Mouse (Mus musculus) layer of hippocampus, postnatal 36 days (tissue): Measurements from ENCODE around the gene Telo2. TPM values are rescaled to one million over a fixed set of nuclear protein-coding genes. Genes with fewer than 3 reads are reported as not detected.
"Not testable (repeated sequence)": the region's sequence is repeated elsewhere in the genome, so short reads cannot be mapped to it uniquely, and the experiment has no call there.

Experiments used
- DNase-seq, 2 experiments: peaks; one replicate each; pipeline ENCODE4 v3.0.0; 2022
- total RNA-seq, 2 experiments: library from RNA; stranded (reverse); gene quantifications; 2 replicates each; pipeline ENCODE4 v1.2.3; 2021

Telo2 gene
- total RNA-seq: 10 to 100 TPM; 36.6 to 37.8 TPM

- DNase-seq: peak; percentile 91 to 92
These were observed at the start of gene Telo2 for GRCm38 (mm10) chr17:25115664-25116432. Telo2 (minus strand) TSS chr17:25115967.

GRCm38 (mm10) chr17:25164770-25165169, 49.0 kb upstream of the Telo2 start:
- DNase-seq: no peak

- no peak for DNase-seq
These were observed 47.6 kb upstream of the Telo2 start for GRCm38 (mm10) chr17:25163387-25163786.

- DNase-seq: no peak
These were observed 46.4 kb upstream of the Telo2 start, which contains the start of gene Ccdc154 for GRCm38 (mm10) chr17:25162161-25162560. Ccdc154 (plus strand) TSS chr17:25162461.

DNA sequence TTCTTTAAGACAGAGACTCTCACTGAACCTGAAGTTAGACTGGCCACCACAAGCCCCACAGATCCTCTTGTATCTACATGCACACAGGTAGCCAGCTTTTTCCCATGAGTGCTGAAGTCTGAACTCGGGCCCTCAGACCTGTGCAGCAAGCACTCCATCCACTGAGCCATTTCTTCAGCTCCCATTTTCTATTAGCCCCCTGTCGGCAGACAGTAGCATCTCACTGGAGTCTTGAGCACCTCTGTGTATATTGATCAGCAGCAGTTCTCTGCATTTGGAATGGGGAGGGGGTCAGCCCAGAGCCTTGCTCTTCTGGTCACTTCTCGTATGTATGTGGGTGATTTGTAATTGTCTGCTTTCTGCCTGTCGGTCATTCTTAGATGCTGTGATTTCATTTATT, 24.2 kb upstream of the Telo2 start:
- no peak for DNase-seq

DNA sequence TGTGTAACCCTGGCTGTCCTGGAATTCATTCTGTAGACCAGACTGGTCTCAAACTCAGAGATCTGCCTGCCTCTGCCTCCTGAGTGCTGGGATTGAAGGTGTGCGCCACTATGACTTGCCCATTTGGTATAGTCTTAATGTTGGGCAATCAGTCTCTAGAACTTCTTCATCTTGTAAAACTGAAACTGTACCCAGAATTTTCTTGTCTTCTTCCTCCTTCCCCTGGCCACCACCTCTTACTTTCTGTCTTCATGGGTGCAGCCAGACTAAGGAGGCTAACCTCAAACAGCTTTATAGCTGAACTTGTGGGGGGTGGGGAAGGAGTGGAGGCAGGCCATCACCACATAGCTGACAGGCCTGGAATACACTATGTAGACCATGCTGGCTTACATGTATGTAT, 23.0 kb upstream of the Telo2 start:
- DNase-seq: no peak

DNA sequence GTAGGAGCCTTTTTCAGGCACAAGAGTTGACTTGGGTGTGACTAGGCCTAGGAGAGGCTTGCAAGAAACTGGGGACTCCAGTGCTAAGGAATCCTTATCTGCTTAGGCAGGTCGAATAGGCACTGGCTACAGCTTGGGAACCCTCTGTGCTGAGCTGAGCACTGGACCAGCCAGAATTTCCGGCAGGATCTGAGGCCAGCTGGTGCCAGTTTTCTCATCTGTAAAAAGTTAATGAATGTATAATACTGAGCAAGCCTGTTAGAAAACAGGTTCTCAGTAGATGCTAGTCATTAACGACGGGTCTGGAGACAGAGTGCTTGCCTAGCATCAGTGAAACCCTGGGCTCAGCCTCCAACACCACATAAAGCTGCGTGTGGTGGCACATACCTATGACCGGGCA, 19.9 kb upstream of the Telo2 start:
- no peak for DNase-seq

DNA sequence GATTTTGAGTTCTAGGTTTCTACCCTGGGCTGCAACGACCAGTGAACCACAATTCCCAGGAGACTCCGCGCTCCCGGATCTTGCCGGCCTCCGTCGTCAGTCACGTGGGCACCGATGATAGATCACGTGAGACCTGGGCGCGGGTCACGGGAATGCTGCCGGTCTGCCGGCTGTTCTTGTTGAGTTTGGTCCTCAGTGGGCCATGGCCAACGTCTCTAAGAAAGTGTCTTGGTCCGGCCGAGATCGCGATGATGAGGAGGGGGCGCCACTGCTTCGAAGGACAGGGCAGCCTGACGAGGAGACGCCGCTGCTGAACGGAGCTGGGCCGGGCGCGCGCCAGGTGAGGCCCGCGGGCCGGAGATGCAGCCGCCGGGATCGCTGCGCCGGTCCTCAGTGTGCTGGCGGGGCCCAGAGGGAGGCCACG, 17.5 kb upstream of the Telo2 start, which contains the start of gene Clcn7:
Gene Clcn7, plus strand, starts transcription at position 117 of the 424 bp plus-strand sequence.
- DNase-seq: peak; percentile 91 to 94

DNA sequence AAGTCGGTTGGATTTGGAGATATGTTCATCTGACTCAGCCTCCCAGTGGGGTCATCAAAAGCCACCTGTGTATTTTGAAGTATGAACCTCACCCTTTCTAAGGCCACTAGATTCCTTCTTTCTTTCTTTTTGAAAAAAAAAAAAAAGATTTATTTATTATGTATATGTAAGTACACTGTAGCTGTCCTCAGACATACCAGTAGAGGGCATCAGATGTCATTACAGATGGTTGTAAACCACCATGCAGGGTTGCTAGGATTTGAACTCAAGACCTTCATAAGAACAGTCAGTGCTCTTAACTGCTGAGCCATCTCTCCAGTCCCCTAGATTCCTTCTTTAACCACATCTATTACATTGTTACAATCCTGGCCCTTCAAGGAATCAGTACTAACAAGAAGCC, 14.3 kb upstream of the Telo2 start:
- no peak for DNase-seq

- no peak for DNase-seq
These were observed 11.9 kb upstream of the Telo2 start for GRCm38 (mm10) chr17:25127681-25128080.

DNA sequence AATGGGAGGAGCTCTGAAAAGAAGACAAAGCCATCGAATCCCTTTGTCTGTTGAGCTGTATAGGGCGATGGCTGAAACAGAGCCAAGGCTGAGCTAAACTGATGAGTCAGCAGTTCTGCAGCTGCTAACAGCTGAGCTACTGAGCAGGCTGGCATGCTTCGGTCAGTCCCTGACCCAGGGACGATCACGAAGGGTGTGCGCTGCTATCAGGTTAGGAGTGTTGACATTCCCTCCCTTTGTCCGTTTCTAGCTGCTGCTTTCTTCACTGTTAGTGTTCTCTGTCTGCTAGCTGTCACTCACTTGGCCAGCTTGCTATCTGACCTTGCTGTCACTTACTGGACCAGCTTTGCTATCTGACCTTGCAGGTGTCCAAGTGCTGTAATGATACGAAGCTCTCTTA, 11.3 kb upstream of the Telo2 start:
- no peak for DNase-seq

- DNase-seq: not testable (repeated sequence)
These were observed 9.8 kb upstream of the Telo2 start for GRCm38 (mm10) chr17:25125442-25126060.

DNA sequence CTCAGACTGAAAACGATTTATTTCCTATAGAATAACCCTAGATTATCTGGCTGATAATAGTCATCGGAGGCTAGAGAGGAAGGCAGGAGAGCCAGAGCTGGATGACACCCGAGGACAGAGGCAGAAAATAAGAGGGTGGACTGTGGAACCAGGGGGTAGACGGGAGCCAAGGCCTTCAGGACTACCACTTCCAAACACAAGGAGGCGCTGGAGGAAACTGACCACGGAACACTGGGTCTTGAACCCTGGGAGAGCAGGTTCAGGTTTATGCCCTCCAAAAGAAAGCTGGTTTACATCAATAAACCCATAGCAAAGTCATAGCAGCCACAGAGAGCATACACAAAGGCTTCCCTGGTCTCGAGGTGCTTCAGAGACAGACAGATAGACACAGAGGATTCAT, 8.2 kb upstream of the Telo2 start:
- DNase-seq: no peak

DNA sequence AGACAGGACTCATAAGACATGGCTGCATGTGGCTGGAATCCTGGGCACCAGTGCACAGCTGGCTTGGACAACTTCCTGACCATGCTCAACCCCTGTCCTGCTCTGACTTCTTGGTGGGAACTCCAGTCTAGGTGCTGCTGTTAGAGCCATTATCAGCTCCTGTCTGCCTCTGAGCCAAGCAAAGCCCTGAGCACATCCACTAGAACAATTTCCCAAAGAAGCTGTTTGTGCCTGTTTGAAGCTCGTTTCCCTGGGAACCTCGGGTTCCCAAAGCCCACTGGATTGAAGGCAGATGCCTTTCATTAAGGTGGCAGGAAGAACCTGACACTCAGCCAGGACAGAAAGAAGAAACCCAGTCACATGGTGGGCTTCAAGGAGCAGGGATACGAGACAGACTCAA, 4.6 kb upstream of the Telo2 start, which contains the start of gene Ptx4:
Gene Ptx4, plus strand, starts transcription at position 355 of the 400 bp plus-strand sequence.
- no peak for DNase-seq

DNA sequence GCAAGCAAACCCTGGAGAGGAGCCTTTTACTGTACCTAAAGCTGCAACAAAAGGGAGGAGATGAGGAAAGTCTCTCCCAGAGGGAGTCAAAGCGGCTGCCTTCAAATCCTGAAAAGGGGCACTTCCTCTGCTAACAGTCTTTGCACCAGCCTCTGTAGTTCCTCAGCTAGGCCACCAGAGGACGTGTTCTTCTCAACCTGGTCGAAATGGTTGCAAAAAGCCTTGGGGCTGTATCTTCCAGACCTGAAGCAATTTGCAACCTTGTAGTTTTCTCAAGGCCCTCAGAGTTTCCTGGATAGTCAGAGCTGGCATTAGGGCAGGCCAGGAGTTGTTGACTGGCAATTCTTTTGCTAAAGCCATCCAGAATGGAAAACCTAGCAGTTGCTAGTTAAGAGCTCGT, 1.5 kb upstream of the Telo2 start:
- no peak for DNase-seq

DNA sequence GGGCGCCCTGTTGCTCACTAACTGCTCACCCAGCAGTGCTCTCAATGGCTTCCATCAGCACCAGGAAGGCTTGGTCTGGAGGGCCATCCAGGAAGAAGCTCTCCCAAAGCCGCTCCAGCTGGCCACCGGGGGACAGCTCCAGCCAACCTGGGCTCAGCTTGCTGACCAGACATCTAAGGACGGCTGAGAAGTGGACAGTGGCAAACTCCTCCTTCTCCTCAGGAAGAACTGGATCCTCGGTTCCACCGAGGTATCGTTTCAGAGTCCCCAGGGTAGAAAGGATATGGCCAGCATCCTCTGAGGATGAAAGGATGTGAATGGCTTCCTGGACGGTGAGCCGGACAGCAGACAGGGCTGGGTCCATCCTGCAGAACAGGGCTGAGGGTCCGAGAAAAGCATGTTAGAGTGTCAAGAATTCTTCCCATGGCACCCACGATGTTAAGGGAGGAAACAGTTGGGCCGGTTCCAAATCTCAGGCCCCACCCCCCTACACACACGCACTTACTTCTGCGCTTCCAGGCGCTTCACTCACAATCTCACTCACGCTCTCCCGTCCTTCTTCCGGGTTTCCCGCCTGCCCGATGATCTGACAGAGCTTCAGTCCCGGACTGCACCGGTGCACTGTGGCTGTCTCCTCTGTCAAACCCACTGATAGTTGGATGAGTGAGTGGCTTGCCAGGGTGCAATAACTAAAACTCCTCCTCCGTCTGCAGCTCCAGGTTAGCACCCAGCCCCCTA, 690 bp downstream of the Telo2 start:
- no peak for DNase-seq

GRCm38 (mm10) chr17:25112423-25112810, 3.4 kb downstream of the Telo2 start:
- no peak for DNase-seq

- DNase-seq: peak; percentile 27 to 46
These were observed 3.9 kb downstream of the Telo2 start for GRCm38 (mm10) chr17:25111739-25112422.

- no peak for DNase-seq
These were observed 4.5 kb downstream of the Telo2 start for GRCm38 (mm10) chr17:25111220-25111619.

GRCm38 (mm10) chr17:25110590-25110989, 5.2 kb downstream of the Telo2 start:
- no peak for DNase-seq

- no peak for DNase-seq
These were observed 6.2 kb downstream of the Telo2 start for GRCm38 (mm10) chr17:25109578-25109977.

DNA sequence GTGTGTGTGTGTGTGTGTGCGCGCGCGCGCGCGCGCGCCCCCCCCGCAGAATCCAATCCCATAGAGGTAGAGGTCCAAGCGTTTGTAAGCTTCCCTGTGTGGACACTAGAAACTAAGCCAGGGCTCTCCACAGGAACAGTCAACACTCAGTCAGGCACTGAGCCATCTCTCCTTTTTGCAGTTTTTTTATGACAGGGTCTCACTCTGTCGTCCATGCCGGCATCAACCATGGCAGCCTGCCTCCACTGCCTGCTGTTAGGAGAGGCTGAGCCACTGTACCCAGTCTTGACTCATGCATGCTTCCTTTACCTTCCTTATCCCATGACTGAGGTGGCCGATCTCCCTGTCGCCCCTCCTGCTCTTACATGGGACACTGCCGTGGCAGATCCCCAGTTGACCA, 8.0 kb downstream of the Telo2 start:
- no peak for DNase-seq

DNA sequence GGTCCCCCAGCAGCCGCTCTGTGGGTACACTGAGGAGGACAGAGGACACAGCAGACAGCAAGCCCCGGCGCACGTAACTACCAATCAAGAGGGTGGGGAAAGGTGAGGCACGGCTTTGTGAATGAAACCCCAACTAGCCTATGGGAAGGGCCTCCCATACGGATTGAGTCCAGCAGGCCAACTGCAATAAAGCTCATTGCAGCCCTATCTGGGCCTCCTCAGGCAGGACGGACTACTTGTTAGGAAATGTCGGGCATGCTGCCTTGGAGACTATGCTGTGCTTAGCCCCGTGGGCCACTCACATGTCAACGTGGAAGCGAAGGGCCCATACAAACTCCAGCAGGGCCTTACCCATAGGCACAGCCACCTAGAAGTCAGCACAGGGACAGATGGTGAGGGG, 14.4 kb downstream of the Telo2 start:
- DNase-seq: no peak
